Mouse (Mus musculus): Measurements from ENCODE around the gene Prkaa2. TPM values are rescaled to one million over a fixed set of nuclear protein-coding genes. Genes with fewer than 3 reads are reported as not detected.
"Not testable (repeated sequence)": the region's sequence is repeated elsewhere in the genome, so short reads cannot be mapped to it uniquely, and the experiment has no call there.

Prkaa2 gene
- total and polyA plus RNA-seq, 3 experiments: 0.11 TPM; not detected in 2

- no peak overlapping the region for H3K4me3 ChIP-seq (ENCODE audit: low read depth, low read length)
- H3K4me1 ChIP-seq (ENCODE audit: insufficient read depth, low read depth, low read length): no peaks in the 10 kb centered on the region
- no peaks in the 10 kb centered on the region for H3K36me3 ChIP-seq (replicated peaks)
- DNase-seq (ENCODE audit: low spot score) (no peak), ATAC-seq (ENCODE audit: extremely low read depth, insufficient number of reproducible peaks, low FRiP score, poor library complexity, severe bottlenecking) (no peak)
- no peaks in the 10 kb centered on the region for H3K27me3 ChIP-seq (ENCODE audit: insufficient read depth, low read length)
- H3K9me3 ChIP-seq (replicated peaks): peaks cover 27% of the 10 kb centered on the region
- TF ChIP-seq GATA1 (IDR thresholded peaks at IDR 0.05; ENCODE audit: borderline replicate concordance, low read length) (no peak), POLR2AphosphoS5 (IDR thresholded peaks at IDR 0.05; ENCODE audit: insufficient replicate concordance, low read depth, low read length) (no peak), GATA2 (IDR thresholded peaks at IDR 0.05; ENCODE audit: borderline replicate concordance, low read depth, low read length) (no peak), TAL1 (conservative IDR thresholded peaks at IDR 0.05; ENCODE audit: low read depth, low read length) (no peak), CTCF (IDR thresholded peaks at IDR 0.05; ENCODE audit: low read depth, low read length) (no peak)
These were observed 96.0 kb downstream of the Prkaa2 start for GRCm38 (mm10) chr4:105013718-105014117.

- DNase-seq (ENCODE audit: low spot score) (no peak), ATAC-seq (ENCODE audit: extremely low read depth, insufficient number of reproducible peaks, low FRiP score, poor library complexity, severe bottlenecking) (no peak)
- Histone ChIP-seq H3K9me3 (replicated peaks) (peaks cover 24% of the 10 kb centered on the region), H3K4me3 (ENCODE audit: low read depth, low read length) (no peak overlapping the region), H3K27me3 (ENCODE audit: insufficient read depth, low read length) (no peaks in the 10 kb centered on the region), H3K36me3 (replicated peaks) (no peaks in the 10 kb centered on the region), H3K4me1 (ENCODE audit: insufficient read depth, low read depth, low read length) (no peaks in the 10 kb centered on the region)
- TF ChIP-seq POLR2AphosphoS5 (IDR thresholded peaks at IDR 0.05; ENCODE audit: insufficient replicate concordance, low read depth, low read length): no peak
- no peak for TF ChIP-seq GATA2 (IDR thresholded peaks at IDR 0.05; ENCODE audit: borderline replicate concordance, low read depth, low read length)
- no peak for TF ChIP-seq CTCF (IDR thresholded peaks at IDR 0.05; ENCODE audit: low read depth, low read length)
- no peak for TF ChIP-seq GATA1 (IDR thresholded peaks at IDR 0.05; ENCODE audit: borderline replicate concordance, low read length)
- TF ChIP-seq TAL1 (conservative IDR thresholded peaks at IDR 0.05; ENCODE audit: low read depth, low read length): no peak
These were observed 102.2 kb downstream of the Prkaa2 start for GRCm38 (mm10) chr4:105007360-105008018.

GRCm38 (mm10) chr4:105004649-105005048 is 105.0 kb downstream of the Prkaa2 start:
- H3K27me3 ChIP-seq (ENCODE audit: insufficient read depth, low read length); ATAC-seq (ENCODE audit: extremely low read depth, insufficient number of reproducible peaks, low FRiP score, poor library complexity, severe bottlenecking); DNase-seq (ENCODE audit: low spot score); H3K36me3 ChIP-seq (replicated peaks); H3K4me3 ChIP-seq (ENCODE audit: low read depth, low read length); H3K4me1 ChIP-seq (ENCODE audit: insufficient read depth, low read depth, low read length): not testable (repeated sequence)
- H3K9me3 ChIP-seq (replicated peaks): peaks cover 27% of the 10 kb centered on the region

GRCm38 (mm10) chr4:105004135-105004534 is 105.6 kb downstream of the Prkaa2 start:
- H3K27me3 ChIP-seq (ENCODE audit: insufficient read depth, low read length): no peaks in the 10 kb centered on the region
- peaks cover 24% of the 10 kb centered on the region for H3K9me3 ChIP-seq (replicated peaks)
- TF ChIP-seq GATA1 (IDR thresholded peaks at IDR 0.05; ENCODE audit: borderline replicate concordance, low read length): no peak
- no peak for TF ChIP-seq CTCF (IDR thresholded peaks at IDR 0.05; ENCODE audit: low read depth, low read length)
- no peak for TF ChIP-seq TAL1 (conservative IDR thresholded peaks at IDR 0.05; ENCODE audit: low read depth, low read length)
- TF ChIP-seq POLR2AphosphoS5 (IDR thresholded peaks at IDR 0.05; ENCODE audit: insufficient replicate concordance, low read depth, low read length): no peak
- TF ChIP-seq GATA2 (IDR thresholded peaks at IDR 0.05; ENCODE audit: borderline replicate concordance, low read depth, low read length): no peak
- no peak overlapping the region for H3K4me3 ChIP-seq (ENCODE audit: low read depth, low read length)
- ATAC-seq (ENCODE audit: extremely low read depth, insufficient number of reproducible peaks, low FRiP score, poor library complexity, severe bottlenecking): no peak
- H3K4me1 ChIP-seq (ENCODE audit: insufficient read depth, low read depth, low read length): no peaks in the 10 kb centered on the region
- H3K36me3 ChIP-seq (replicated peaks): no peaks in the 10 kb centered on the region
- no peak for DNase-seq (ENCODE audit: low spot score)

GRCm38 (mm10) chr4:105001736-105002135 is 108.0 kb downstream of the Prkaa2 start:
- Histone ChIP-seq H3K36me3 (replicated peaks) (no peaks in the 10 kb centered on the region), H3K9me3 (replicated peaks) (peaks cover 34% of the 10 kb centered on the region), H3K4me1 (ENCODE audit: insufficient read depth, low read depth, low read length) (no peaks in the 10 kb centered on the region), H3K27me3 (ENCODE audit: insufficient read depth, low read length) (no peaks in the 10 kb centered on the region), H3K4me3 (ENCODE audit: low read depth, low read length) (no peak overlapping the region)
- ATAC-seq (ENCODE audit: extremely low read depth, insufficient number of reproducible peaks, low FRiP score, poor library complexity, severe bottlenecking) (no peak), DNase-seq (ENCODE audit: low spot score) (no peak)
- TF ChIP-seq CTCF (IDR thresholded peaks at IDR 0.05; ENCODE audit: low read depth, low read length) (no peak), TAL1 (conservative IDR thresholded peaks at IDR 0.05; ENCODE audit: low read depth, low read length) (no peak), GATA2 (IDR thresholded peaks at IDR 0.05; ENCODE audit: borderline replicate concordance, low read depth, low read length) (no peak), POLR2AphosphoS5 (IDR thresholded peaks at IDR 0.05; ENCODE audit: insufficient replicate concordance, low read depth, low read length) (no peak), GATA1 (IDR thresholded peaks at IDR 0.05; ENCODE audit: borderline replicate concordance, low read length) (no peak)

GRCm38 (mm10) chr4:104999702-105000101 is 110.0 kb downstream of the Prkaa2 start:
- Histone ChIP-seq H3K36me3 (replicated peaks) (no peaks in the 10 kb centered on the region), H3K9me3 (replicated peaks) (peaks cover 36% of the 10 kb centered on the region), H3K27me3 (ENCODE audit: insufficient read depth, low read length) (no peaks in the 10 kb centered on the region), H3K4me1 (ENCODE audit: insufficient read depth, low read depth, low read length) (no peaks in the 10 kb centered on the region), H3K4me3 (ENCODE audit: low read depth, low read length) (no peak overlapping the region)
- ATAC-seq (ENCODE audit: extremely low read depth, insufficient number of reproducible peaks, low FRiP score, poor library complexity, severe bottlenecking) (no peak), DNase-seq (ENCODE audit: low spot score) (no peak)
- TF ChIP-seq TAL1 (conservative IDR thresholded peaks at IDR 0.05; ENCODE audit: low read depth, low read length) (no peak), POLR2AphosphoS5 (IDR thresholded peaks at IDR 0.05; ENCODE audit: insufficient replicate concordance, low read depth, low read length) (no peak), GATA1 (IDR thresholded peaks at IDR 0.05; ENCODE audit: borderline replicate concordance, low read length) (no peak), GATA2 (IDR thresholded peaks at IDR 0.05; ENCODE audit: borderline replicate concordance, low read depth, low read length) (no peak), CTCF (IDR thresholded peaks at IDR 0.05; ENCODE audit: low read depth, low read length) (no peak)

Measured in G1E (cell line).